Mouse (Mus musculus) forebrain, postnatal 0 days (tissue): ENCODE measurements at regions not wholly inside any gene's neighbourhood (a gene's known extent, or its start where the extent isn't known, plus 50 kb on each side); places are given as distances from the start of the nearest gene placed in this dataset.

Experiments
- ATAC-seq: fragments of 200-750 bp; cut with Nextera tagmentation; 2 replicates; pipeline ENCODE4 v1.8.0; 2017; ENCODE audit warnings: mild to moderate bottlenecking, moderate library complexity
- DNase-seq: peaks from one replicate; pipeline ENCODE4 v3.0.0-alpha.2; 2015
- H3K27ac ChIP-seq: fragments of 300-500 bp; sonication (generic); 2 replicates; pipeline ENCODE4 v1.5.1; 2014; ENCODE audit warnings: low read depth, mild to moderate bottlenecking, antibody characterized with exemption, low read length, moderate library complexity, mixed read lengths
- H3K27me3 ChIP-seq: fragments of 300-500 bp; sonication (generic); 2 replicates; pipeline ENCODE4 v1.6.1; 2014; ENCODE audit warnings: mild to moderate bottlenecking, low read length, mixed read lengths; ENCODE audit not compliant: insufficient read depth
- H3K36me3 ChIP-seq: fragments of 300-500 bp; sonication (generic); 2 replicates; pipeline ENCODE4 v1.6.1; 2014; ENCODE audit warnings: mild to moderate bottlenecking, moderate library complexity; ENCODE audit not compliant: insufficient read depth
- H3K4me1 ChIP-seq: fragments of 300-500 bp; sonication (generic); 2 replicates; pipeline ENCODE4 v1.6.1; 2014; ENCODE audit warnings: antibody characterized with exemption; ENCODE audit not compliant: insufficient read depth
- H3K4me2 ChIP-seq: fragments of 300-500 bp; sonication (generic); 2 replicates; pipeline ENCODE4 v1.6.1; 2014; ENCODE audit warnings: low read depth, mild to moderate bottlenecking, moderate library complexity
- H3K4me3 ChIP-seq: fragments of 300-500 bp; sonication (generic); 2 replicates; pipeline ENCODE4 v1.5.1; 2014; ENCODE audit warnings: low read depth, low read length, mixed read lengths
- H3K9ac ChIP-seq: fragments of 300-500 bp; sonication (generic); 2 replicates; pipeline ENCODE4 v1.6.1; 2014; ENCODE audit warnings: mild to moderate bottlenecking
- H3K9me3 ChIP-seq: fragments of 300-500 bp; sonication (generic); 2 replicates; pipeline ENCODE4 v1.6.1; 2016; ENCODE audit warnings: low read length
- CTCF ChIP-seq: sonication (generic); IDR thresholded peaks from 2 replicates; pipeline ENCODE4 v1.5.1; 2016; ENCODE audit warnings: antibody characterized with exemption, control low read depth, low read depth
- WGBS: fragments of 180-500 bp; shearing (Covaris S2); extraction: QIAGEN DNeasy Blood & Tissue Kit; methylation state at CpG from one replicate; pipeline ENCODE4 v1.1.7; 2014; 5-methylcytosine and 5-hydroxymethylcytosine counted together

- no peak overlapping the region for H3K9ac ChIP-seq
- no peak overlapping the region for H3K27ac ChIP-seq
- WGBS, result 62% methylated on average over 5 of the region's 5 CpGs
- DNase-seq (no peak), ATAC-seq (no peak)
- no peaks in the 10 kb centered on the region for H3K36me3 ChIP-seq
- no peak for TF ChIP-seq CTCF
- no peak overlapping the region for H3K4me3 ChIP-seq
- H3K4me1 ChIP-seq, result no peaks in the 10 kb centered on the region
- no peaks in the 10 kb centered on the region for H3K27me3 ChIP-seq
- no peak overlapping the region for H3K4me2 ChIP-seq
- H3K9me3 ChIP-seq, result no peaks in the 10 kb centered on the region
These were observed 368.5 kb downstream of the Tns1 start for GRCm38 (mm10) chr1:73755791-73756190.

GRCm38 (mm10) chr1:73754928-73755327 is 369.3 kb downstream of the Tns1 start:
- no peak for TF ChIP-seq CTCF
- H3K4me1 ChIP-seq, result no peaks in the 10 kb centered on the region
- no peak overlapping the region for H3K27ac ChIP-seq
- ATAC-seq, result no peak
- 85% methylated on average over 2 of the region's 2 CpGs for WGBS
- no peak overlapping the region for H3K9ac ChIP-seq
- H3K9me3 ChIP-seq, result no peaks in the 10 kb centered on the region
- H3K36me3 ChIP-seq, result no peaks in the 10 kb centered on the region
- H3K4me2 ChIP-seq, result no peak overlapping the region
- H3K4me3 ChIP-seq, result no peak overlapping the region
- no peak for DNase-seq
- H3K27me3 ChIP-seq, result no peaks in the 10 kb centered on the region

- no peaks in the 10 kb centered on the region for H3K9me3 ChIP-seq
- no peak for TF ChIP-seq CTCF
- H3K27me3 ChIP-seq, result no peaks in the 10 kb centered on the region
- 89% methylated on average over 2 of the region's 2 CpGs for WGBS
- H3K4me1 ChIP-seq, result no peaks in the 10 kb centered on the region
- no peak overlapping the region for H3K9ac ChIP-seq
- no peaks in the 10 kb centered on the region for H3K36me3 ChIP-seq
- DNase-seq (no peak), ATAC-seq (no peak)
- H3K4me3 ChIP-seq, result no peak overlapping the region
- H3K4me2 ChIP-seq, result no peak overlapping the region
- H3K27ac ChIP-seq, result no peak overlapping the region
These were observed 371.1 kb downstream of the Tns1 start for GRCm38 (mm10) chr1:73753157-73753556.

GRCm38 (mm10) chr1:73748702-73749101 is 375.5 kb downstream of the Tns1 start:
- no peaks in the 10 kb centered on the region for H3K9me3 ChIP-seq
- ATAC-seq (no peak), DNase-seq (no peak)
- H3K9ac ChIP-seq, result no peak overlapping the region
- no peak overlapping the region for H3K4me3 ChIP-seq
- TF ChIP-seq CTCF, result no peak
- no peaks in the 10 kb centered on the region for H3K27me3 ChIP-seq
- no peaks in the 10 kb centered on the region for H3K36me3 ChIP-seq
- 0 out of 2 replicates have a peak, but pooled peaks cover 2% of the 10 kb centered on the region for H3K4me1 ChIP-seq
- H3K4me2 ChIP-seq, result no peak overlapping the region
- no peak overlapping the region for H3K27ac ChIP-seq

- Histone ChIP-seq H3K27me3 (no peaks in the 10 kb centered on the region), H3K4me2 (no peak overlapping the region), H3K9ac (no peak overlapping the region), H3K4me1 (0 out of 2 replicates have a peak, but pooled peaks cover 5% of the 10 kb centered on the region), H3K27ac (0 out of 2 replicates have a peak overlapping the region, but pooled peaks have one; percentile 4), H3K36me3 (no peaks in the 10 kb centered on the region), H3K9me3 (no peaks in the 10 kb centered on the region), H3K4me3 (no peak overlapping the region)
- WGBS, result 36% methylated on average over 4 of the region's 4 CpGs
- no peak for TF ChIP-seq CTCF
- ATAC-seq (0 out of 2 replicates have a peak, but pooled peaks have one; percentile 16), DNase-seq (no peak)
These were observed 379.6 kb downstream of the Tns1 start for GRCm38 (mm10) chr1:73744555-73745234.

- 13% methylated on average over 6 of the region's 6 CpGs for WGBS
These were observed 380.3 kb downstream of the Tns1 start for GRCm38 (mm10) chr1:73743737-73744554.

GRCm38 (mm10) chr1:73737083-73737482 is 387.2 kb downstream of the Tns1 start:
- Histone ChIP-seq H3K27ac (no peak overlapping the region), H3K9ac (no peak overlapping the region), H3K4me1 (no peaks in the 10 kb centered on the region), H3K4me3 (no peak overlapping the region), H3K36me3 (no peaks in the 10 kb centered on the region), H3K4me2 (no peak overlapping the region), H3K27me3 (no peaks in the 10 kb centered on the region), H3K9me3 (no peaks in the 10 kb centered on the region)
- no peak for TF ChIP-seq CTCF
- ATAC-seq (no peak), DNase-seq (no peak)

More at GRCm38 (mm10) chr1:73743737-73744554, 380.3 kb downstream of the Tns1 start:
- Histone ChIP-seq H3K4me2 (no peak overlapping the region), H3K27ac (0 out of 2 replicates have a peak overlapping the region, but pooled peaks have one; percentile 50), H3K4me1 (0 out of 2 replicates have a peak, but pooled peaks cover 5% of the 10 kb centered on the region), H3K9ac (no peak overlapping the region), H3K36me3 (no peaks in the 10 kb centered on the region), H3K27me3 (no peaks in the 10 kb centered on the region), H3K4me3 (no peak overlapping the region), H3K9me3 (no peaks in the 10 kb centered on the region)
- no peak for TF ChIP-seq CTCF
- ATAC-seq (peak; percentile 83), DNase-seq (peak; percentile 39)
